Mouse (Mus musculus) spleen, postnatal 36 days (tissue): ENCODE measurements around the gene Tmem143.
"Not testable (repeated sequence)": the region's sequence is repeated elsewhere in the genome, so short reads cannot be mapped to it uniquely, and the experiment has no call there.

Experiments
- DNase-seq, 2 experiments: peaks; one replicate each; pipeline ENCODE4 v3.0.0; 2022; ENCODE audit warnings: low spot score in 2 of 2, mixed read lengths in 1 of 2

Gene Tmem143

DNA sequence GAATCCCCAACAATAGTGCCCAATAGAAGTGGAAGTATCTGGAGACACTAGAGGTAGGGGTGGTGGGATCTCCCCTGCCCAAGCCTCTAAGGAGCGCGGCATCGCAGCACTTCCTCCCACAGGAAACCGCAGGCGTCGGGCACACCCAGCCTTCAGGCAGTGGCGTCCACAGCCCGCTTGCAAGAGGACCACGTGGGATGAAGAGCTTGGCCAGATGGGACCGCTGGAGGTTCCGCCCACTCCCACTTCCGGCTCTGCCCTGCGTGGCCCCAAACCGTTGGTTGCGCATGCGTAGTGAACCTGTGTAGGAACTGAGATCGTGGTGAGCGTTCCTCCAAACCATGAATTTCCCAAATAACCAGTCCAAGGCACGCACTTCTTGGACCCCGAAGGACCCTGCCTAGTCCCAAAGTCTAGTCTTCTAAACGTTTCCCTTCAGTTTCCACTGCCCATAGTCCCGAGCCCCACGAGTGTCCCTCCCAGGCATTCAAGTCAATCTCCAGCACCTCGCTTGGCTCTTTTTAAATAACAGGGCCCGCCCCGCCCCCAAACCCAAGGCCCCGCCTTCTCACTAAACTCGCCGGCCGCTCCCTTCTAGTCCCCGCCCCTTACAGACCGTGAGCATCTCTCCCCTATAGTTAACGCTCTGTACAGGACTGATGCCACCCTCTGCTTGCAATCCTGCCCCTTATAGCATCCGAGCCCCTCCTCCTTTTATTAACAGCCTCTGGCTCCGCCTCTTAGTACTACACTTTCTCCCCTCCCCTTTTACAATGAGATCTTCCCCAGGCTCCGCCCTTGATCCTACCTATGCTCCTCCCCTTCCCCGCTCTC, 26.4 kb downstream of the Tmem143 start:
- DNase-seq: peak; percentile 98

DNA sequence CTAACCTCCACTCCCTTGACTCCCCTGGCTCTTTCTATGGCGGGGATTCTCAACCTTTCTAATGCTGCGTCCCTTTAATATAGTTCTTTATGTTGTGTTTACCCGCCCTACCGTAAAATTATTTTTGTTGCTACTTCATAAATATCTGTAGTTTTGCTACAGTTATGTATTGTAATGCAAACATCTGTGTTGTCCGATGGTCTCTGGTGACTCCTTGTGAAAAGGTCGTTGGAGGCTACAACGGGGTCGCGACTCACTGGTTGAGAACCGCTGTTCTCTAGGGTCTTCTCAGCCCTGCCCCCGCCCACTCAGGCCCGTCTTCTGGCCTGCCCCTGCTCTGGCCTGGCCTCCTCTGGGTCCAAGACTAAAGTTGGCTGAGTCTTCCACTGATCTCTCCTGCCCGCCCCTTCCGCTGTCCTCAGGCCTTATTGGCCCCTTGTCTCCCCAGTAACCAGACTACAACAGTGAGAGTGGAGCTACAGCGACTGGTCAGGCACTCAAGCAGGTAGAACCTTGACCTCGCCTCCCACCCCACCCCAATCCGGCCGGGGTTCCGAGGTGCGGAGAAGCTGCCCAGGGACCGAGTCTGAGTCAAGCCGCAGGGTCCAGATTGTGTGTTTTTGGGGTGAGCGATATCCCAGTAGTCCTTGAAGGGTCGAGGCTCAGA, 27.2 kb downstream of the Tmem143 start, which contains the start of gene Ccdc114:
TSS of gene Ccdc114 (plus strand) at position 311 of the 667 bp plus-strand sequence.
- DNase-seq: peak; percentile 76 to 81

GRCm38 (mm10) chr7:45924429-45924816, 27.7 kb downstream of the Tmem143 start:
- DNase-seq: peak; percentile 43 to 49

DNA sequence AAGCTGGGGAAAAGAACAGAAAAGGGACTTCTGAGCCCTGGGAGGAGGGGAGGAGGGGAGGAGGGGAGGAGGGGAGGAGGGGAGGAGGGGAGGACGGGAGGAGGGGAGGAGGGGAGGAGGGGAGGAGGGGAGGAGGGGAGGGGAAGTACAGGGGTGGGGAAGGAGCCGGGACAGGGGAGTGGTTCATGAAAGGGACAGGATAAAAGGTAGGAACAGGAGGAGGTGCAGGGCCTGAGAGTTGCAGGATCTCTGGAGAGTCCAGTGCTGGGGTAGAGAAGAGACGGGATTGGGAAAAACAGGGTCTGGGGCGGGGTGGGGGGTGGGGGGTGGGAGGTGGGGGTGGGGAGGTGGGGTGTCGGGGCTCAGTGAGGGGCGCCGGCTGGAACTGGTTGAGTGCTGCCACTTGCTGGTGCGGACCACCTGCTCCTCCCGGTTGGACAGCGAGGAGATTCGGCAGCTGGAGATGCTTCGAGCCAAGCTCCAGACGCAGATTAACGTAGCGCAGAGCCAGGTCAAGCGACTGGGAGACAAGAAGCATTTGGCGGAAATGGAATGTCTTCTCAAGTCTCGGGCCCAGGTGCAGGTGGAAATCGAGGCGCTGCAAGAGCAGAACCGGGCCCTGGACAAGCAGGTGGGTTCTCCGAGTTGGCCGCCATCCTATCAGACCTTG, 32.0 kb downstream of the Tmem143 start:
- no peak for DNase-seq

- DNase-seq: no peak
Measured at GRCm38 (mm10) chr7:45929688-45930087, 32.9 kb downstream of the Tmem143 start.

DNA sequence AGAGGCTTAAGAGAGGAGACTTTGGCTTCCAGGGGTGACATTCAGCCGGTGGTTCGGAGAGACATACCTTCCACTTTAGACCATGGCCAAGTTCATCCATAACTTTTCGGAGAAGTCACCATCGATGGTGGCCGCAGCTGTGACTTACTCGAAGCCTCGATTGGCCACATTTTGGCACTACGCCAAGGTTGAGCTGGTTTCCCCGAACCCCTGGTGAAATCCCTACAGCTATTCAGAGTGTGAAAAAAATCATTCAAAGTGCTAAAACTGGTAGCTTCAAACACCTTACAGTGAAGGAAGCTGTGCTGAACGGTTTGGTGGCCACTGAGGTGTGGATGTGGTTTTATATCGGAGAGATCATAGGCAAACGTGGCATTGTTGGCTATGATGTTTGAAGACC, 37.0 kb downstream of the Tmem143 start:
- DNase-seq: not testable (repeated sequence)

DNA sequence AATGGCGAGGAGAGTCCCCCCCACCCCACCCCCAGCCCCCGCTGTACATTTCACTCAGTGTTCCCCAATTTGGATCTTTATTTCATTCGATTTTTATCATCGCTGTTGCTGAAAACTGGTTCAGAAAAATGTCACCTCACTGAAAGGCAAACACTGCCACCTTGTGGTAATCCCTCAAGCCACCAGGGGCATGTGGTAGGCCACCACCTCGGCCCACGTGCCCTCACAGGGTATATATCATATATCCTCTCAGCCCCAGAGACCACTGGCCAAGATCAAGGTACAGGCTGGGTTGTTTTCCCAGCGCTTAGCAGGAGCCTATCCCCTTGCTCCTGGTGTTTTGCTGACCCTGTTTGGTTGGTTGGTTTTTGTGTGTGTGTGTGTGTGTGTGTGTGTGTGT, 38.4 kb downstream of the Tmem143 start:
- DNase-seq: peak; percentile 62 to 70

GRCm38 (mm10) chr7:45939836-45940235, 43.1 kb downstream of the Tmem143 start:
- DNase-seq: no peak

DNA sequence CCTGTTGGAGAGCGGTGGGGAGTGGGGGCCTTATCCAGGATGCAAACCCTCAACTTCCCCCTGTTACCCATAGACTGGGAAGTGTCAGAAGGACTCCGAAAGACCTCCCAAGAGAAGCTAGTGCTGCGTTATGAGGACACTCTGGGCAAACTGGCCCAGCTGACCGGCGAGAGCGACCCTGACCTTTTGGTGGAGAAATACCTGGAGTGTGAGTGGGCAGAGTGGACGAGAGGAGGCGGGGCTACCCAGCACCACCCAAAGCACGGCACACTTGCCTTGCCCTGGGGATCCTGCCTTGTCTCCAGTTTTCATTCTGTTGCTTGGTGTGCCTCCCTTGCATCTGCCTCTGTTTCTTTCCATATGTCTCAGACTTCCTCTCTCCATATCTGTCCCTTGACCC, 45.2 kb downstream of the Tmem143 start:
- DNase-seq: no peak

DNA sequence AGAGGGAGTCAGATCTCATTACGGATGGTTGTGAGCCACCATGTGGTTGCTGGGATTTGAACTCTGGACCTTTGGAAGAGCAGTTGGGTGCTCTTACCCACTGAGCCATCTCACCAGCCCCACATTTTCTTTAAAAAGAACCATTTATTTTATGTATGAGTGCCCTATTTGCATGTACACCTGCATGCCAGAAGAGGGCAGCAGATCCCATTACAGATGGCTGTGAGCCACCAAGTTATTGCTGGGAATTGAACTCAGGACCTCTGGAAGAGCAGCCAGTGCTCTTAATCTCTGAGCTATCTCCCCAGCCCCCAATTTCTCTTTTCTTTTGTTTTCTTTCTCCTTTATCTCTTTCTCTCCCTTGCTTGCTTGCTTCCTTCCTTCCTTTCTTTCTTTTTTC, 46.5 kb downstream of the Tmem143 start:
- DNase-seq: not testable (repeated sequence)

GRCm38 (mm10) chr7:45949061-45949460, 52.3 kb downstream of the Tmem143 start:
- DNase-seq: no peak

- no peak for DNase-seq
Measured at GRCm38 (mm10) chr7:45956611-45957010, 59.9 kb downstream of the Tmem143 start.
